Mouse (Mus musculus) adrenal gland, postnatal 10 days (tissue): ENCODE data around the gene Fbxo34. TPM values are rescaled to one million over a fixed set of nuclear protein-coding genes. Genes with fewer than 3 reads are reported as not detected.
"Not testable (repeated sequence)": the region's sequence is repeated elsewhere in the genome, so short reads cannot be mapped to it uniquely, and the experiment has no call there.

ENCODE experiments used
- DNase-seq: peaks from one replicate; pipeline ENCODE4 v3.0.0; 2021; ENCODE audit warnings: mixed read lengths
- long read RNA-seq, 2 experiments: library from polyadenylated mRNA; stranded (forward); transcript quantifications; one replicate each; pipeline ENCODE4 v2.0.0; 2021
- total RNA-seq, 2 experiments: library from RNA; stranded (reverse); gene quantifications; 2 replicates each; pipeline ENCODE4 v1.2.3; 2021

Fbxo34 gene
- 10 to 100 TPM; 21.5 to 24.5 TPM for total RNA-seq
- long read RNA-seq, experiment 1, transcript Fbxo34-205 (3 exons, 2,993 nt): major isoform, 18 of 38 reads
- long read RNA-seq, experiment 1, partial matches to known transcripts: 0 of 38 reads
- long read RNA-seq, experiment 1, other reads (novel, unspliced or antisense): 10 of 38 reads
- long read RNA-seq, experiment 2, transcript Fbxo34-205 (3 exons, 2,993 nt): major isoform, 13 of 24 reads
- long read RNA-seq, experiment 2, transcript Fbxo34-201 (2 exons, 2,937 nt): minor isoform, 5 of 24 reads
- long read RNA-seq, experiment 2, partial matches to known transcripts: 0 of 24 reads
- long read RNA-seq, experiment 2, other reads (novel, unspliced or antisense): 4 of 24 reads

DNA sequence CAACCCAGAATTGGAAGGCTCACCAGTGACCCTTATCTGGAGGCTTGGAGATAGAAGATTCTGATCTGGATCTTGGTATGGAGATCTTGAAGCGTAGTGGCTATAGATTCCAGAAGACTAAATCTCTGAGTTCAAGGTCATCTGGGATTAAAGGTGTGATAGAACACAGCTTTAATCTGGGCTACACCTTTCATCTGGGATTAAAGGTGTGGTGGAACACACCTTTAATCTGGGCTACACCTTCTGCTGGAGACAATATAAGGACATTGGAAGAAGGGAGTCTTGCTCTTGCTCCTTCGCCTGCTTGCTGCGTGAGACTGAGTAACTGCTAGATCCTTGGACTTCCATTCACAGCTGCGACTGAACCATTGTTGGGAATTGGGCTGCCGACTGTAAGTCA lies at the start of gene Fbxo34:
Fbxo34 (plus strand) TSS at position 301 of the 400 bp plus-strand sequence.
- DNase-seq: not testable (repeated sequence)

DNA sequence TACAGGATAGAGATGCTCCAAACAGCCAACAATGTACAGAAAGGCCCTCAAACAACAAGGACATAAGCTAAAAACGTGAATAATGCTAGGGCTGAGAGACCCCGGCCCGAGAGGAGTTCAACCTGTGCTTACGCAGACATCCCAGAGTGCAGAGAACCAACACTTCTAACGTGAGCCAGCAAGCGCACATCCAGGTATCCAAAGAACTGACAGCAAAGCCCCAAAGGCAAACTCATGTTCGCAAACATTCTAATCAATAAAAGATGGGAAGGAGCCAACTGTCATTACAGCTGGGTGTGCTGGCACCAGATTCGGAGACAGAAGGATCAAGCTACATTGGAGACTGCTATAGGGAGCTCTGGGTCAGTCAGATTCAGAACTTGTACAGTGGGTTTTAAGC lies 47.5 kb upstream of the Fbxo34 start:
- DNase-seq: no peak

DNA sequence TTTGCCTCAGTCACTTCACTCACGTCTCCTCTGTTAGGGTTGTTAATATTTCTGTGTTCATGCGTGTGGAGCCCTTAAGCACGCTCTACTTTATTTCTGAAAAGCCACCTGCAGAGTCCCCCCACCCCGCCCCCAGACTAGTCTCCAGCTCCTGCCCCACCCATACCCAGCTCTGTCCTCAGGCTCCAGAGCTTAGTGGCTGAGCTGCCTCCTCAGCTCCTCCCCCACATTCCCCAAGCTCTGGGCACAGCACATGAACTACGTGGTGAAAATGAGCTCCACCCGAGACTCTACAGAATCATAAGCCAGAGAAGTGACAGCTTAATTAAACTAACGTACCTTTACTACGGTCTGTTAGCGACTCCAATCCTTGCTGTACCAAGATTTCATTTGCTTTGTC lies 44.2 kb upstream of the Fbxo34 start:
- DNase-seq: no peak

DNA sequence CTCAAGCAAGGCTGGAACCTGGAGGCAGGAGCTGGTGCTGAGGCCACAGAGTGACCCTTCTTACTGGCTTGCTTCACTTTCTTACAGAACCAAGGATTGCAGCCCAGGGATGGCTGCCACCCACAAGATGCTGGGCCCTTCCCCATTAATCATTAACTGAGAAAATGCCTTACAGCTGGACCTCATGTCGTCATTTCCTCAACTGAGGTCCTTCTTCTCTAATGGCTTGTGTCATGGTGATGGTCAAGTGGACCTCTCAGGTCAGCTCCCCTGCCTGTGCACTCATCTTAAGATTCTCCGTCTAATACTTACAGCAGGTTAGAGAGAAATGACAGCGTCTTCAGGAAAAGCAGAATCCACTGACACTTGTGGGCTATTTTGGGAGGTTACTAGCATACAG lies 32.9 kb upstream of the Fbxo34 start:
- DNase-seq: no peak

DNA sequence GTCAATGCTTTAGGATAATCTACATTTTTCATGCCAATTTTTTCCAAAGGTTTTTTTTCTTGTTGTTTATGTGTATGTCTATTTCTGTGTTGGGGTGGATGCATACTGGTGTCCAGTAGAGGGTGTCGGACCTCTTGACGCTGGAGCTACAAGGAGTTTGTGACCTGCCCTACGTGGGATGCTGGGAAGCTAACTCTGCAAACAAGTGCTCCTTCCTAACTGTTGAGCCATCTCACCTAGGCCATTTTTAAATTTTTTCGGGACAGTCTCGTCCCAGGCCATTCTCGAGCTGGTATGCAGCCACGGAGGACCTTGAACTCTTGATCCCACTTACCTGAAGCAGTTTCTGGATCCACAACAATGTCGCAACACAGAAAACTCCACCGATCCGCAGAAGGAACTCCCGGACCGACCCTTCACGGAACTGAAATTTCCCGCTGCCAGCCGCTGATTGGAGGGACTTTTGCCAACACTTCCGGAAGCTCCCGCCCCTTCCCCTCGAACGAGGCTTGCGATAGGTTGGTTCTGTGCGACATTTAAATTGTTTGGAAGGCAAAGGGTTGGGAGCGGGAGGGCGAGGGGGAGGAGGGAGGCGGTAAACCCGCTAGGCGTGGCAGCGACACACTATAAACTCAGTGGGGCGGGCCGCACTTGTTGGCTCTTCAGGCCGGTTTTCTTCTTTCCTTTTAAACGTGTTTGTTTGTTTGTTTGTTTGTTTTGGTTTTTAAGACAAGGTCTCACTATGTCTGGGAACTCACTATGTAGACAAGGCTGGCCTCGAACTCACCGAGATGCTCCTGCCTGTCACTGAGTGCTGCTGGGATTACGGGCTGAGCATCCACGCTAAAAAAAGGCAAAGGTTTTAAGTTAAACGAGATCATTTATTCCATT lies 32.2 kb upstream of the Fbxo34 start, which contains the start of gene Dlgap5:
Dlgap5 (minus strand) TSS at position 633 of the 891 bp plus-strand sequence.
- peak; percentile 94 for DNase-seq

DNA sequence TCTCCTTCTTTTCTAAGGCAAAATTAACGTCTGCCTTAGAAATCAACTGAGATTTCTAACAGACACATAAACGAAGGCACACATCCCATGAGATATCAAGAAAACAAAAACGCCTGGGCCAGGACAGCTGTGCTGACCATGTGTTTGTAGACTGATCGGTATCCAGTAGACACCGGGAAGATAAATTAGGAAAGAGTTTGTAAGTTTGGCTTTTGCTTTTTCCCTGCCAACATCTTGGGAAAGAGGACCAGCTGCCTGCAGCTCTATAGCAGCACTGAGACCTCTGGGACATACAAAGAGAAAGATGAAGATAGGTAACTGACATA lies 31.6 kb upstream of the Fbxo34 start:
- no peak for DNase-seq

DNA sequence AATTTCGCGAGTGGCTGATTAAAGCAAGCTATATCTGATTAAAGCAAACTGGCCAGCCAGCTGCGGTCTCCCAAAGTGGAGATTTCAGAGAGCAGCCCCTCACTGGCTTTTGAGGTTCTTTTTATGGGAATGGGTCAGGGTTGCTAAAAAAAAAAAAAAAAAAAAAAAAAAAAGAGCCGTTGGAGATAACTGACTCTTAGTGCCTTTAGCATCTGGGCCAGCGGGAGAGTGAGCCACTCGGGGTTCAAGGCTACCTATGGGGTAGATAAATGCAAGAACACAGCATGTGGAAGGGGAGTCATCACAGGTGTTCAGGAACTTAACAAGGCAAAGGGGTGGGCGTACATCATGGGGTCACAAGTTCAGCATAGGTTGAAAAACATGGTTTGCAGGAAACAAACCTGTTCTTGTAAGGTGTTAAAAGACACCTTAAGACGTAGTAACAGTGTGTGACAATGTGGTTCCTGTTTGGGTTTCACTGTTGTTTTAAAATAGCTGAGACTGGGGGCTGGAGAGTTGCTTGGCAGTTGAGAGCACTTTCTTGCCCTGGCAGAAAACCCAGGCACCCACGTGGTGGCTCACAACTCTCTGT lies 31.1 kb upstream of the Fbxo34 start:
- no peak for DNase-seq

DNA sequence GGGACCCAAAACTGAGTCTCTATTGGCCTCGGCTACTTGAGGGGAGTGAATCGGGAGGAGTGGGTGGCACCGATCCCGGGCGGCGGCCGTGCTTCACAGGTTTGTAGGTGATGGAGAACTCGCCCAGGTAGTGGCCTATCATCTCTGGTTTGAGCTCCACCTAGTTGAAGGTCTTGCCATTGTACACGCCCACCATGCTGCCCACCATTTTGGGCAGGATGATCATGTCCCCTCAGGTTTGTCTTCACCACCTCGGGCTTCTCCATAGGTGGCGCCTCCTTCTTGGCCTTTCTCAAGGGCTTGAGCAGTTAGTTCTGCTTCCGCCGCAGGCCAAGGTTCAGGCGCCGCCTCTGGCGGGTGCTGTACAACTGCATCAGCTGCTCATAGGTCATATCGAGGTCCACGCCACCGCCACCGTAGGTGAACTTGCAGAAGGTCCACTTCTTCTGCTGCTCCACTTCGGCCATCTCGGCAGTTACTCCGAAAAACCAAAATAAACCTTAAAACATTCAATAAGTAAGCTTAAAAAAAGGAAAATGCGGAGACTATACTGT lies 30.4 kb upstream of the Fbxo34 start:
- DNase-seq: no peak

DNA sequence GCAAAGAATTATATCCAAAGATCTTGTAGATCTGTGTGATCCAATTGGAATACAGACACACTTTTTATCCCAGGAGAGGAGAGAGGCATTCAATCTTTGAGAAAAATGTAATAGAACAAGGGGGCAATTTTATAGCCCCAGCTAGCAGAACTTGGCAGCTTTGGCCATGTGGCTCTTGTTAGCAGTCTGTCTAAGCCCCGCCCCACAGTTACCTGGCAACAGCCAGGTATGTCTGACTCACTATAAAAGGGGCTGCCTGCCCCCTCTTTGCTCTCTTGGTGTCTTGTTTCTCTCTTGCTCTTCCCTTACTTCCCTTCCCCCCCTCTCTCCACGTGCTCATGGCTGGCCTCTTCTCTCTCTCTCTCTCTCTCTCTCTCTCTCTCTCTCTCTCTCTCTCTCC lies 28.6 kb upstream of the Fbxo34 start:
- no peak for DNase-seq

DNA sequence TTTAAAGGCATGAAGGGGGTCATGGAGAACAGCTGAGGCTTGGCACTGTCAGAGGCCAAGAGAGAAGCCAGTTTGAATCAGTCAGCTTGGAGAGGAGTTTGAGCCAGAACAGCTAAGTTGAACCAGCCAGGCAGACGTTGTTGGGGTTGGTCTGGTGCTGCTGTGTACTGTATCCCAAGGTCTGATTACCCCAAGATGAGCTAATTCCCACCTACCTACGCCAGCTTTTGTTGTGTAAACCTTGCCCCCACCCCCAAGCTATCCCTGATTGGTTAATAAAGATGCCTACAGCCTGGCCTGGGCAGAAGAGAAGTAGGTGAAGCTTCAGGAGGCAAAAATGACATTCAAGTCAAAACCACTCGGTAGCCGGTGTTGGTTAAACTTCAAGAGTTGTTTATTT lies 27.8 kb upstream of the Fbxo34 start:
- DNase-seq: no peak

DNA sequence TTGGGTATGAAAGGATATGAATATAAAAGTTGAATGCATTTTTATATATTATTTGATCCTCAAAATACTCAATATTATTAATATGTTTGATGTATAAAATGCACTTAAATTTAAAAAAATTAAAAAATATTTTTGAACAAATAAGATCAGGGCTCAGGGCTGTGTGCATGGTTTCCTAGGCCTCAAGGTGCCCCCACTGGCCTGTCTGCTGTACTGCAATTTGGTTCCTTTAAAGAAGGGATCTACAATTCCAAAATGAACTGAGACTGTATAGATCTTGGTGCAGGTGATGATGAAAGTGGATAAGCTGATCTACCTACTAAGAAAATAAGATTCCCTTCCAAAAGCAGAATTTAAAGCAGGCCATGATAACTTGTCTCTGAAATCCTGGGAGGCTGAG lies 17.2 kb upstream of the Fbxo34 start:
- no peak for DNase-seq

DNA sequence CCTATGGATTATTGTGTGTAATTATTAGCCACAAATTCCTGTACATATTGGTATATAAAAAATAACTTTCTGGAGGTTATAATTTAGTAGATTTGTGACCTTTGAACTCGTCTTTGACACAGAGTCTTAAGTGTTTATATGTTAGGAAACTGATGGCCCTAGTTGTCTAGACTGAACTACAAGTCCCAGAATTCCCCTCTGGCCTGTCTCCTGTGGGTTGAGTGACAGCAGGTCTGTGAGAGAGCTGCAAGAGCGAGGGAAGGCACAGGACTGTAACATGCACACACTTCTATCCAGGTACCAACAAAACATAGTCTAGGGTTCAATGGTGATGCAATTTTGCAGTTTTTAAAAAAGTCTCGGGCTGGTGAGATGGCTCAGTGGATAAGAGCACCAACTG lies 11.3 kb upstream of the Fbxo34 start:
- no peak for DNase-seq

DNA sequence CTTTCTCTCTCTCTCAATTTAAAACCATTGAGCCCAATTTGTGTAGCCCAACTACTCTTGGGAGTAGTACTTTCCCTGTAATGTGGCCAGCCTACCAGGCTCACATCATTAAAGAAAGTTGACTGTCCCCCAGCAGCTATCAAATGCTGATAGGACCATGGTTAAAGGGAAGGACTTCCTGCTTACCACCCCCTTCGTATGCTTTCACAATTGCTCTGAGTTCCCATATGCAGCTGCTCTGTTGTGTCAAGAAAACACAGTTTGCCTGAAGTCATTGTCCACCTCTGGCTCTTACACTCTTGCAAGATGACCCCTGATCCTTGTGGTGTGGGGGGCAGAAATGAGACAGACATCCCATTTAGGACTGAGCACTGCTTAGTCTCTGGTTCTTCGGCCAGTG lies 5.3 kb upstream of the Fbxo34 start:
- no peak for DNase-seq

DNA sequence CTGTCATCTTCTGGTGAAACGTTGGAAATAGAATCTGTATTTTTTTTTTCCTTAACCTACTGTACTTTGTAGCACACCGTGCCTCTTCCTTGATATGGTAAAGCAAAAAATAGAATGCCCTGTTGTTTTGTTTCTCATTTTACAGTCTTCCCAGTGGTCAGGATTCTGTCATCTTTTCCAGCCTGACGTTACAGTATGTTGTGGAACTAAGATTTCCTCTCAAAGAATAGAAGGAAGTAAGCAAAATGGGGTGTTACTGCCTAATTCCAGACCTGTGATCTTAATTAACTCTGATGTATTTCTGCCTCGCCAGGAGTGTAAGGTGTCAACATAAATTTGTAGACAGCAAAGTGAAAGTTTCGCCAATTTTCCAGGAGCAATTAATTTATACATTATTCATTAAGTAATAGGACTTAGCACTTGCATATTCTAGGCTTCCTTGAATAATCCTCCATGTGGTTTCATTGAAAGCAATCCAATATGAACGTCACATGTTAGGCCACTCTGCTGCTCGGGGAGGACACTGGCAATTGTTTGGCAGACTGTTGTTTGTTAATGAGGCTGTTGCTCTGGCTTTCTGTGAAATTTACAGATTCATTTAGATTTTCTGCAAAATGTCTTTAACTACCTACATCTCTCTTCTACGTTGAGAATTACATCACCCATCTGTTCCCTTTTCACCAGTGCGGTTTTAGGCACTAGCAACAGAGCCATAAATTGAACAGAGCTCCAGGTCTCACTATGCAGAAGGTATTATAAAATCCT lies 4.7 kb upstream of the Fbxo34 start:
- DNase-seq: no peak

DNA sequence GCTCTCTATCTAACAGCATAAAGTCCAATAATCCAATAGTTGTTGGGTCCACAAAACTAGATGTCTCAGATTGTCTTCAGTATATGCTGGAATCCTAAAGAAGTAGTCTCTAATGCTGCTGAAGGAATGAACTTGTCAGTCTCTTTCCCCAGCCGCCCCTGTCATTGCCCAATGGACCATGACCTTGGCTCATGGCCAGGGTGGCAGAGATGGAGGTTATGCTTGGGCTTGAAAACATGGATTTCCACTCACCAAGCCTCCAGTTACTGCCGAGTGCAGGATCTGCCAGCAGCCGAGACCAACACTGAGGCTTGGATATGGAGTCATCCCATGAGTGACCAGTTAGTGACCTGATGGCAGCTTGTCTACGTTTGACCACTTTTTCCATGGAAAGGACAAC lies 9.3 kb downstream of the Fbxo34 start:
- DNase-seq: peak; percentile 87

DNA sequence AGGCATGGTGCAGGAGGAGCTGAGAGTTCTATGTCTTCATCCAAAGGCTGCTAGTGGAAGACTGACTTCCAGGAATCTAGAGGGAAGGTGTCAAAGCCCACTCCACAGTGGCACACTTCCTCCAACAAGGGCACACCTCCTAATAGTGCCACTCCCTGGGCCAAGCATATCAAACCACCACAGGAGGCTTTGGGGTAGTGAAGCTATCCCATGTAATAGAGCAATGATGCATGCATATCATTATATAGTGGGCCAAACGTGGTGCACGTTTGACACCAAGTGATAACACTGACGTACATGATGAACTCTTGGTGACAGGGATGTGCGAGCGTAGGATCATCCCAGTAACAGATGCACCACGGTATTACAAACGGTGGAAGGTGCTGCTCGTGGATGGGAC lies 11.8 kb downstream of the Fbxo34 start:
- DNase-seq: no peak

DNA sequence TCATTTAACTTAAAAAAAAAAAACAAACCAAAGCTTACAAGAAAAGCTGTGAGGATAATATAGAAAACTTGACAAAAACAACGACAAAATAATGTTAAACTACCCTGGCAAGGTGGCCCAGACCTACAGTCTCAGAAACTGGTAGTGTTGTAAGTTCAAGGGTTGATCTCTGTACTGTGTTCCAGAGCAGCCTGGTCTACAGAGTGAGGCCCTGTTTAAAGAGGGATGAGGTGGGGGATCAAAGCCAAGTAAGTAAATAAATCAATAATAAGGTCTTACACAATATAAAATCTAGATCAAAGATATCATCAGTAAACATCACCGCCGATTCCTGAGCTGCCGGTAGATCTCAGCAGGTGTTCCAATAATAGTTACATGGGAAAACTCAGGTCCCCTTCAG lies 12.2 kb downstream of the Fbxo34 start:
- no peak for DNase-seq

DNA sequence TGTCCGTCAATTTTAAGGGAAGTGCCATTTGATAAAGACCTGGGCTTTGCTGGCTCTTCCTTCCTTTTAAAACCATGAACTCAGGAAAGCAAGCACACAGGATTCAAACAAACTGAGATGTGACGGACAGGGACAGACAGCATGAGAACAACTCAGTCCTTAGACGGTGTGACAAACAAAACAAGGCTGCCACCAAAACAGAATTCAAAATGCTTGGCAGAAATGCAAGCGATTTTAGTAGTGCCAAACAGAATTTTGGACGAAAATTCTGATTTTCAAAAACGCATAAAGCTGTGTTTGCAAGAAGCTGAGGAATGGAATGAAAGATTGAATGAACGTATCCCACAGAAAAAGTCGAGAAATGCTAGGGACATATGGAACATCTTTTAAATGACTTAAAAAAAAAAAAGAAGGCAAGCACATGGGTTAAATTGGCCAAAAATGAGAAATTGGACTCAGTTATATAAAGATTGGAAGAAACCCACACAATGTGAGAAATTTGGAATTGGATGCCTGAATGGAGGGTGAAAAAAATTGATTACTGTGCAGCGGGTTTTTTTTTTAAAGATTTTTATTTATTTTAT lies 12.7 kb downstream of the Fbxo34 start:
- no peak for DNase-seq

DNA sequence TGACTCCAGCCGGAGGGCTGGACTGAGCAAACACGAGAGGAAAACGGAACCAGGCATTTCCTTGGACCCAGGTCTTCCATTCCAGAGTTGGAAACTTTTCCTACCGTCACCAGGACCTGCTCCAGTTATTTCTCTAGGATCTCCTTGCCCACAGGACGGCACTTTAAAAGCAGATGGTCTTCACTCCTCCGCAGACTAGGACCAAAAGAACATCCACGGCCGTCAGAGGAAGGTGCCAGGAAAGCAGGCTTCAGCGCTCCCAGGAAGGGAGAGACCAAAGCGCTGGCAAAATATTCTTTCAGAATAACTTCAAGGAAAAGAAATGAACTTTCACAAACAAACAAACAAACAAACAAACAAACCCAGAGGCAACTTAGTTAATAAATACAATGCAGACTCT lies 14.2 kb downstream of the Fbxo34 start:
- DNase-seq: no peak

DNA sequence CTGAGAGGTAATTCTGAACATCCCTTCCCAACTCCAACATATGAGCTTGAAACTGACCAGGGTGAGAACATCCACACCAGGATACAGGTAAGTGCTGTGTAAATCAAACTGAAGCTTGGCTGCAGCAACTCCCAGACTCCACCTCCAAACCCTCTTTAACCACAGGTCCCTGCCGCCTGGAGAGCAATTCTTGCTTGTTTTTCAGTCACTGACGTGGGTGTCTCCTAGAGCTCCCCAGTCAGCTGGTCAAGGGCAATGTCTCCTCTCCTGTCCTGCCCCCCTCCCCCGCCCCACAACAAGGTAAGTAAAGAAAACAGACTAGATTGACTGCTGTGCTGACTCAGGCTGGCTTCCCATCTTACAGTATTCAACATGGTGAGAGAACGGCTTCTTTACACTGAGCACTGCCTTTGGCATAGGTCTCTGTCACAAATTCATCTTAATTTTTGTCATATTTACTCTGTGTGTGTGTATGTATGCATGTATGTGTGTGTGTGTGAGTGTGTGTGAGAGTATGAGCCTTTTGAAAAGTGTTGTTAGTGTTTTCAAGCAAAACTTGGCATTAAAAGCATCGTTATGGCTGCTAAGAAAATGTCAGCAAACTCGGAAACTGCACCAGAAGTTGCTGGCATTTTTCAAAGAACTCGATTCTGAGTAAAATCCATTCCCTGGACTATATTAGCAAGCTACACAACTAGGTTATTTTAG lies 15.4 kb downstream of the Fbxo34 start:
- DNase-seq: no peak

DNA sequence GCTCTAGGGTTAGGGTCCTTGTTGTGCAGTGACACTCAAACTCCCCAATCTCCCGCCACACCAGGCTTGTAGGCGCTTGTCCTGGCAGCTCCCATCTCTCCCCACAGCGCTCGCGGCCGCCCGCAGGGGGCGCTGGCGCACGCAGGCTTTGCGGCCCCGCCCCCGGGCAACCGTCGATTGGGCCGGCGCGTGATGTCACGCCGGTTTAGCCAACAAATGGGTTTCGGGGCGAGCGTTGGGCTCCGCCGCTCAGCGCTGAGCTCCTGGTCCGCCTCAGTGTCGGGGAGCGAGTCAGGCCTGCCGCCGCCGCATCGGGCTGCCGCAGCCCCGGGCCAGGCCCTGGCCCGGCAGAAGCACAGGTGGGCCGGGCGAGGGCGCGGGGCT lies 22.1 kb downstream of the Fbxo34 start:
- DNase-seq: peak; percentile 98
